Mouse (Mus musculus): ENCODE measurements around the gene Gm13078. TPM values are rescaled to one million over a fixed set of nuclear protein-coding genes. Genes with fewer than 3 reads are reported as not detected.

Gm13078 gene
- not detected for total RNA-seq (2021)
- long read RNA-seq, experiment 1, result 0 reads
- long read RNA-seq, experiment 2, result 0 reads

- DNase-seq (ENCODE audit: low spot score in 2 of 2), result no peak
These were observed at the start of gene Gm13078 for GRCm38 (mm10) chr4:143719155-143719554. Gene Gm13078, plus strand, starts transcription at chr4:143719455.

- DNase-seq (ENCODE audit: low spot score in 2 of 2), result no peak
These were observed 16.6 kb upstream of the Gm13078 start, which contains the start of gene Gm13089 for GRCm38 (mm10) chr4:143702611-143703010. Gene Gm13089, minus strand, starts transcription at chr4:143702711.

Other genes with a start within 250 kb of the Gm13078 start
- not detected for gene Gm13043, start 208.1 kb upstream of the Gm13078 start, total RNA-seq (2021)
- gene Gm13040, start 183.5 kb upstream of the Gm13078 start, total RNA-seq (2021), result not detected
- not detected for gene BC080695, start 167.8 kb upstream of the Gm13078 start, total RNA-seq (2021)
- gene Gm13057, start 167.7 kb upstream of the Gm13078 start, total RNA-seq (2021), result not detected
- gene Gm13083, start 104.5 kb upstream of the Gm13078 start, total RNA-seq (2021), result not detected
- not detected for gene Gm13088, start 62.2 kb upstream of the Gm13078 start, total RNA-seq (2021)
- gene Gm13089, start 16.7 kb upstream of the Gm13078 start, total RNA-seq (2021), result not detected
- gene Gm13023, start 69.9 kb downstream of the Gm13078 start, total RNA-seq (2021), result not detected
- not detected for gene Gm13084, start 96.6 kb downstream of the Gm13078 start, total RNA-seq (2021)
- not detected for gene Gm13103, start 127.0 kb downstream of the Gm13078 start, total RNA-seq (2021)
- not detected for gene Pramef6, start 180.9 kb downstream of the Gm13078 start, total RNA-seq (2021)
- not detected for gene Pramef25, start 231.6 kb downstream of the Gm13078 start, total RNA-seq (2021)
- not detected for gene Gm13101, start 247.5 kb downstream of the Gm13078 start, total RNA-seq (2021)